Mouse (Mus musculus) hindbrain, embryonic 10.5 days (tissue): ENCODE results near the gene Mkln1. TPM values are rescaled to one million over a fixed set of nuclear protein-coding genes. Genes with fewer than 3 reads are reported as not detected.
A peak's percentile ranks its signal among the peaks of the same experiment; 100 is the strongest.

ENCODE experiments used
- DNase-seq: peaks from one replicate; pipeline ENCODE4 v3.0.0-alpha.2; 2017; ENCODE audit warnings: low spot score
- H3K27ac ChIP-seq: fragments of 300-500 bp; sonication (generic); 2 replicates; pipeline ENCODE4 v1.5.1; 2016; ENCODE audit warnings: mild to moderate bottlenecking, moderate library complexity
- H3K27me3 ChIP-seq: fragments of 300-500 bp; sonication (generic); 2 replicates; pipeline ENCODE4 v1.6.1; 2016; ENCODE audit warnings: mild to moderate bottlenecking; ENCODE audit not compliant: poor library complexity, insufficient read depth, severe bottlenecking
- H3K36me3 ChIP-seq: fragments of 300-500 bp; sonication (generic); 2 replicates; pipeline ENCODE4 v1.6.1; 2016; ENCODE audit warnings: mild to moderate bottlenecking, moderate library complexity
- H3K4me1 ChIP-seq: fragments of 300-500 bp; sonication (generic); replicated peaks from 2 replicates; pipeline ENCODE4 v1.6.1; 2016; ENCODE audit warnings: mild to moderate bottlenecking
- H3K4me3 ChIP-seq: fragments of 300-500 bp; sonication (generic); 2 replicates; pipeline ENCODE4 v1.5.1; 2016; ENCODE audit warnings: mild to moderate bottlenecking, moderate library complexity
- H3K9me3 ChIP-seq: fragments of 300-500 bp; sonication (generic); 2 replicates; pipeline ENCODE4 v1.6.1; 2016; ENCODE audit warnings: mild to moderate bottlenecking, moderate library complexity
- WGBS: fragments of 180-500 bp; shearing (Covaris S2); methylation state at CpG from one replicate; pipeline ENCODE4 v1.1.7; 2016; 5-methylcytosine and 5-hydroxymethylcytosine counted together
- polyA plus RNA-seq: library from polyadenylated mRNA; unstranded; fragments of >200 nt; fragmentation: Nextera tagmentation; extraction: Ambion mirVana; gene quantifications from 2 replicates; pipeline ENCODE4 v1.2.1, GENCODE M21; 2016

The Mkln1 gene
- polyA plus RNA-seq, 1 experiment from 2014 or later: 201 TPM

DNA sequence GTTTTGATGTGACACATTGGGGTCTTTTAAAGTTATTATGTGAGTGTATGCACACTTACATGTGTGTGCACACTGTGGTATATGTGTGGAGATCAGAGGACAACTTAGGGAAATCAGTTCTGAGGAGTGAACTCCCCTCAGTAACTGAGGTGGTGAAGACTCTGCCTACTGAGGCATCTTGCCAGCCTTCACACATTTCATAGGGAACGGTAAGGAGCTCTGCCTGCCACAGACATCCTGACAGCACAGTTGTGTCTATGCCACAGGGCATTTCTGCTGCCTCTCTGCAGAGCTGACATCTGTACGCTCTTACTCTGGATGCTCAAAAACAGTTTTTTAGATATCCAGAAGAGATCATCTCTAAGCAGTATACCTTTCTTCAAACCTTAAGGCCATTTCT is 97.7 kb downstream of the Mkln1 start:
- Histone ChIP-seq H3K27me3 (no peaks in the 10 kb centered on the region), H3K27ac (no peak overlapping the region), H3K4me1 (0 out of 2 replicates have a peak, but pooled peaks cover 3% of the 10 kb centered on the region), H3K36me3 (peaks cover 54% of the 10 kb centered on the region), H3K9me3 (no peaks in the 10 kb centered on the region), H3K4me3 (no peak overlapping the region)
- WGBS: 92% methylated on average over 2 of the region's 2 CpGs
- DNase-seq: no peak

DNA sequence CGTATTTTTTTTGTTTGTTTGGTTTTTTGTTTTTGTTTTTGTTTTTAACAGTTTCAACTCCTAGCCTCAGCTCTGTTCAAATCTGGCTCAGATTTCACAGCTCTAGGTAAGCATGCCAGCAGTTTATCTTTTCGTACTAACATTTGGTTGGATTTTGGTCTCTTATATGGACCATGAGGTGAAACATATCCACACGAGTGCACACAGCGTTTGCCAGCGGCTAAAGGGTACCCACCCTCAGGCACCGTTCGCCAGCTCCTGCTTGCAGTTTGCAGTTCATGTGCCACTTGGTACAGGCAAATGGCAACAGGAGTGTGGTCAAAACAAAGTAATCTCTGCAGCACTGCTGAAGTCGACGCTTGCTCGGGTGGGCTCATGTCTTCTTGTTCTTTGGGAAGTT is 101.3 kb downstream of the Mkln1 start:
- no peak for DNase-seq

DNA sequence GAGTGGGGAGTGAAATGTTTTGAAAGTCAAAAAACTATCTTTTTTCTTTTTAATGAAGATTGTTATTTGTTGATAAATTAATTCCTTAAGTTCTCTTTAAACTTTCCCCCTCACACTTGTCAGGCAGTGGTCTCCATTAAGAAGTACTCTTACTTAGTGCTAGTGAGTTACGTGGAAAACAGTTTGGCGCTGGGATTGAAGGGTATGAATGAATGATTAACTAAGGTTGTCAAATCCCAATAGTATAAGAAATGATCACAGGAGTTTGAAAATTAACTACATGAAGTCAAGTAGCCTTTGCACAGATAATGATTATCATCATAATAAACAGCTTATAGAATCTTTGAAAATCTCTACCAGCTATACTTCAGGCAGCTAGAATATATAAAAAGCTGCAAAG is 101.7 kb downstream of the Mkln1 start:
- no peak for DNase-seq
- no peaks in the 10 kb centered on the region for H3K27me3 ChIP-seq
- H3K27ac ChIP-seq: no peak overlapping the region
- peaks cover 62% of the 10 kb centered on the region for H3K36me3 ChIP-seq
- H3K4me1 ChIP-seq: 0 out of 2 replicates have a peak, but pooled peaks cover 3% of the 10 kb centered on the region
- H3K9me3 ChIP-seq: no peaks in the 10 kb centered on the region
- H3K4me3 ChIP-seq: no peak overlapping the region
- 86% methylated on average over 2 of the region's 2 CpGs for WGBS

More for the DNA sequence above, 101.3 kb downstream of the Mkln1 start:
- H3K36me3 ChIP-seq: peaks cover 63% of the 10 kb centered on the region
- no peaks in the 10 kb centered on the region for H3K9me3 ChIP-seq
- no peak overlapping the region for H3K4me3 ChIP-seq
- H3K4me1 ChIP-seq: 0 out of 2 replicates have a peak, but pooled peaks cover 3% of the 10 kb centered on the region
- H3K27me3 ChIP-seq: no peaks in the 10 kb centered on the region
- WGBS: 91% methylated on average over 10 of the region's 10 CpGs
- H3K27ac ChIP-seq: no peak overlapping the region

DNA sequence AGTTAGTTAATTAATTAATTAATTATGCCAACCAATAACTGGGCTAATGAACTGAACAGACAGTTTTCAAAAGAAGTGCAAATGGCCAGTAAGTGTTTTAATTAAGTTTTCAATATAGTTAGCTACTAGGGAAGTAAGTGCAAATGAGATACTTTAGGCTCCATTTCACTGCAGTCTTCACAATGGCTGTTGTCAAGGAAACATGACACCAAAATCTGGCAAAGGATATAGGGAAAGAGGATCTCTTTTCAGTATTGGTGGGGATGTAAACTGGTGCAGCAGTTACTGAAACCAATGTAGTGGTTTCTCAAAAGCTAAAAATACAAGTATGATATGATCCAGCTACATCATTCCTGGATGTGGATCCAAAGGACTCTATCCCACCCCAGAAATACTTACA is 102.2 kb downstream of the Mkln1 start:
- Histone ChIP-seq H3K9me3 (no peaks in the 10 kb centered on the region), H3K36me3 (peaks cover 62% of the 10 kb centered on the region), H3K27me3 (no peaks in the 10 kb centered on the region), H3K4me3 (no peak overlapping the region), H3K4me1 (0 out of 2 replicates have a peak, but pooled peaks cover 3% of the 10 kb centered on the region), H3K27ac (no peak overlapping the region)
- DNase-seq: no peak

DNA sequence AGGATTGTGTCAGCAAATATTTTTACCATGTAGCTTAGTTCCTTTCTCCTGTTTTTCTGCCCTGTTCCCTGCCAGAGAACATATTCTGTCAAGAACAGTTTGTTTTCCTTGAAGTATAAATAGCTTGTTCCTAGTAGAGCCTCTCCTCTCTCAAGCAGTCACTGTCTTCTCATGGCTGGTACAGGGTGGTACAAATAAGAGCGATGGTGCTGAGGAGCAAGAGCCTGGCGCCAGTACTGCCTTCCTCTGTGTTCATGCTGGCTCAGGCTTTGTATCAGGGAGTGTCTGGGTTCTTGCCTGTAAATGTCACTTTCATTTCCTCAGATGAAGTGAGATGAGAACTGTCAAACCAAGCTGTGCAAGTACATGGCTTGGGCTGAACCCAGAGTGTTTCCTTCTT is 104.1 kb downstream of the Mkln1 start:
- 96% methylated on average over 2 of the region's 2 CpGs for WGBS
- no peak for DNase-seq
- H3K4me1 ChIP-seq: 0 out of 2 replicates have a peak, but pooled peaks cover 3% of the 10 kb centered on the region
- no peak overlapping the region for H3K27ac ChIP-seq
- H3K4me3 ChIP-seq: no peak overlapping the region
- H3K36me3 ChIP-seq: peaks cover 48% of the 10 kb centered on the region
- H3K9me3 ChIP-seq: no peaks in the 10 kb centered on the region
- no peaks in the 10 kb centered on the region for H3K27me3 ChIP-seq

DNA sequence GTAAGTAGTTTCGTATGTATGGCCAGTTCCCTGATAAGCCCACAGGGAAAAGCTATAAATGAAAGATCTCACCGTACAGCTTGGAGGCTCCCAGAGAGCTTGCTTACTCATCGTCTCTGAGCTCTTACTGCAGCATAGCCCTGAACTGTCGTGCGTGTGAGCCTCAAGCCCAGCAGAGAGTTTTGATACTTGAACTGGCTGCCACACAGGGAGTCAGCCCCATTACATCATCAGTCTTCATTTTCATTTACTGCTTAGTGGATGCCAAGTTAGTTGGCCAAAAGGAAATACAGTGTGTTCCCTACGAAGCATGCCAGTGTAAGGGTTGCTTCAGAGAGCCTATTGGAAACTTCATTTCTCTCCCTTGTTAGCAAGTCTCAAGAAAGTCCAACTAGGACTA is 115.2 kb downstream of the Mkln1 start:
- WGBS: 87% methylated on average over 6 of the region's 6 CpGs
- peaks cover 5% of the 10 kb centered on the region for H3K36me3 ChIP-seq
- H3K4me3 ChIP-seq: no peak overlapping the region
- no peak for DNase-seq
- H3K4me1 ChIP-seq: 0 out of 2 replicates have a peak, but pooled peaks cover 11% of the 10 kb centered on the region
- no peak overlapping the region for H3K27ac ChIP-seq
- H3K9me3 ChIP-seq: no peaks in the 10 kb centered on the region
- no peaks in the 10 kb centered on the region for H3K27me3 ChIP-seq

DNA sequence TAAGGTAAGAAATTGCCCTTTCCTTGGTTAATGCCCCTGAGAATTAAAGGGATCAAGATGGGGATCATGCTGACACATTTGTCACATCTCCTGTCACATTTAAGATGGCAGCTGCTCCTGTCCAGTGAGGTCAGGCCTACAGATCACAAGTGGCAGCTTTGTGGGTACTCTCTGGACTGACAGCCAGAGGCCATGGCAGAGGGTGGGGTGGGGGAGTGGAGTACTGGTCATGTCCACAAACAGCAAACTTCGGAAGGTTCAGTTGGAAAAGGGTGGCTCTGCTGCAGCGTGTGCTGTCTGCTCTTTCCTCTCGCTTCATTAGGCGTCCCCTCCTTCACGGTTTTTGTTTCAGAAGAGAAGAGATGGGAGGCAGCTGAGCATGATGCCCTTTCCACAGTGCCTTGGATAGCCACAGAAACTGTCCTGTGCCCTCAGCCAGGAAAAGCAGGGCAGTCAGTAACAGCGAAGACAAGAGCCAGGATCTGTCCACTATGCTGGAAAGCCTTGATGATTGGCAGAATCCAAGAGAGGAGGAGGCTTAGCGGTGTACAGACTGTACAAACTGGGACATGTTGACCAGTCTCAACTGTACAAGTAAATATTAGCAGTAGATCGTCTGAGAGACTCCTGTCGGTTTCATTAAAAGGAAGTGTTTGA is 119.3 kb downstream of the Mkln1 start:
- Histone ChIP-seq H3K9me3 (no peaks in the 10 kb centered on the region), H3K4me1 (0 out of 2 replicates have a peak, but pooled peaks cover 11% of the 10 kb centered on the region), H3K27ac (no peak overlapping the region), H3K4me3 (no peak overlapping the region), H3K27me3 (no peaks in the 10 kb centered on the region), H3K36me3 (peaks cover 29% of the 10 kb centered on the region)
- no peak for DNase-seq
- 78% methylated on average over 9 of the region's 9 CpGs for WGBS

DNA sequence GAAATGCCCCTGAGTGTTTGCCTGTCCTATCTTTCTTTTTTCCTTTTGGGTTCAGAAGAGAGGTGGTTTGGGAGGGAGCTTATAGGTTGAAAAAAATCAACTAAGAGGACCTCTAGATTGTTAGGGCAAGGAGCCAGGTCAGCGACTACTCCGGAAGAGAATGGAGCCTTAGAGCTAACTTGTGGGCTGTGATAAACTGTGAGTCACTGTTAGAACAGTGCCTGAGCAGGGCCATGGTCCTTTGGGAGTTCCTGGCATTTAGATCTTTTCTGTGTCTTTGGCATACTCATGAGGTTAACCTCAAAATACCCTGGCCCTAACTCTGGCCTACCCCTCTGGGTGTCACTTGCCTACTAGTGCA is 119.8 kb downstream of the Mkln1 start:
- peaks cover 32% of the 10 kb centered on the region for H3K36me3 ChIP-seq
- no peak for DNase-seq
- H3K9me3 ChIP-seq: no peaks in the 10 kb centered on the region
- no peak overlapping the region for H3K4me3 ChIP-seq
- no peaks in the 10 kb centered on the region for H3K27me3 ChIP-seq
- H3K27ac ChIP-seq: no peak overlapping the region
- H3K4me1 ChIP-seq: 0 out of 2 replicates have a peak, but pooled peaks cover 11% of the 10 kb centered on the region
- 84% methylated on average over 2 of the region's 2 CpGs for WGBS

DNA sequence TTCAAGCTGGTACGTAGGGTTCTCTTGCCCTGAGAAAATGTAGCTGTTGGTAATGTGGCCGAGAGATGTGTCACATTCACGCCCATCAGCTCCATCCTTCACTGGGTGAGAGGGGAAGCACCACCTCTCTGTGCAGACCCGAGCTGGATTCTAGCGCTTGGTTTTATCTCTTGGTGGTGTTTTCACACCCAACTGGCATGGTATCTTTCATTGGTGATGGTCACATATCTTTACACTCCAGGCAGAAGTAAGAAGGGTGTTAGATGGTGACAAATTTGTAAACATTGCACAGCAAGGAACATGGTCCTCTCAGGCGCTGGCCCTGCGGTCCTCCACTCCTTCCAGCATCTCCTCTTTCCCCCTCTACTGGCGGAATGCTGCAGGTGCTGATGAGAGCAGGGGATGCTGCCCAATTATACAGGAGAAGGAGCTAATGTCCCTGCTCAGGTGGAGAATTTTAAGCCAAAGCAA is 120.5 kb downstream of the Mkln1 start:
- Histone ChIP-seq H3K9me3 (no peaks in the 10 kb centered on the region), H3K4me3 (no peak overlapping the region), H3K27me3 (no peaks in the 10 kb centered on the region), H3K36me3 (peaks cover 38% of the 10 kb centered on the region), H3K4me1 (0 out of 2 replicates have a peak, but pooled peaks cover 11% of the 10 kb centered on the region), H3K27ac (no peak overlapping the region)
- DNase-seq: peak; percentile 26
- WGBS: 72% methylated on average over 8 of the region's 8 CpGs

DNA sequence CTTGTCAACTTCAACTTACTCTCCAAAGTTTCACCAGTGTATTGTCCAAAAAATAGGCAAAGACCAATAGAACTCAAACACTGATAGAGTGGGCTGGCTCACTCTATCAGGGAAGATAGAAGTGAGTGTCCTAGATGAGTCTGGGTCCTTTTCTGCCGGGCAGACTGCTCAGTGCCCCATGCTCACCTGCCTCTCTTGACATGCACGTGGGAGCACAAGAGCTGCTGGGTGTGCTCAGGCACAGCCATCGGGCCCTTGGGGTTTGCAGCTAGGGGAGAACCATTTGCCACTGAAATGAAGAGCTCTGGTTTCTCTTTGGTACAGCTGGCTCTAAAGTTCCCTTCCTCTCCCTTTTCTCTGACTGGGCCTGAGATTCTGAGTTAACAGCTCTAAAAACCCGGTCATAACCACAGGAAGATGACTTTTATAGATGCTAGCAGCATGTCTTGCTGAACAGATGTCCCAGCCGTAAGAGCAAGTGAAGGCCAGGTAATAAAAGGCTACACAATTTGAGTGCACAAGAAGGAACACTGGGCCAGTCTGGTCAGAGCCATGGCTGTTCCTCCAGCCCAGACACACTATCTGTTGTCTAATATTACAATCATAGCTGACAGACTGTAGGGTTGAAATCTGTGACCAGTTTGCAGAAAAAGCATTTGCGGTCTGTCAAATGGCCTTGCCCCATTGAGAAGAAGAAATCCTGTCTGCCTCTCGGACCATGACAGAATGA is 122.1 kb downstream of the Mkln1 start:
- H3K36me3 ChIP-seq: peaks cover 53% of the 10 kb centered on the region
- no peak overlapping the region for H3K4me3 ChIP-seq
- no peak for DNase-seq
- no peaks in the 10 kb centered on the region for H3K9me3 ChIP-seq
- 0 out of 2 replicates have a peak, but pooled peaks cover 11% of the 10 kb centered on the region for H3K4me1 ChIP-seq
- no peaks in the 10 kb centered on the region for H3K27me3 ChIP-seq
- 86% methylated on average over 7 of the region's 7 CpGs for WGBS
- no peak overlapping the region for H3K27ac ChIP-seq

DNA sequence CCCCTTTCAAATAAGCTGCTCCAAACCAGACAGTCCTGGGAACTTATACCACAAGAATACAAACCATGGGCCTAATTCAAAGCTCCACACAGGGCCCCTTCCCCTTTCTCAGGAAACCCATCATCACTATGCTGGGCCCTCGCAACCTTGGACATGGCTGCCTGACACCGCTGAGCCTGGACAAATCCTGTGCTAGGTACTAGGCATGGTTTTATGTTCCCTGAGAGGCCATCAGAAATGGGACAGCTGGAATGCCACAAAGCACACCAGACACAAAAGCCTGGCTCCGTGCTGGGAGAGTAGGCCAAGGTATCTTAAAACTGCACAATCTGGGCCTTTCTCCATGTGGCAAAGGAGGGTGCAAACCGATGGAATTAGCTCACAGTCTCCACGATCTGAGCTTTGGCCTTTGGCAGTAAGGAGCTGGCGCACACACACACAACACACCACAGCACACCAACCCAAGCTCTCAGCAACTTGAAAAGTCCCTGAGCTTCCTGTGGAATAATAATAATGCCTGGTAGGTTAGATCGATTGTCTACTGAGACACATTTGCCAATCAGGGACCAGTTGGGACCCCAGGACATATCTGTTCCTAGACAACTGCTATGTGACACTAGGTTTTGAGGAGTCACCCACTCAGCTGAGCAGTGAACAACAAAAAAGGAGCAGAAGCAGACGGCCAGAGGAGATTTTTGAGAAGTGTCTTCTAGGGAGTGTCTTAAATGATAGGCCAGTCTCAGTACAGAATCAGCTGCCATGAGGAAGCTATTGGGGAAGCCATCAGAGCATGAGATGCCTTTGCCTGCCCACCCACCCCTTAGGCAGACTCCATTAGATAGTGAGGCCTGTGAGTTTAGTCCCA is 123.2 kb downstream of the Mkln1 start:
- 0 out of 2 replicates have a peak, but pooled peaks cover 11% of the 10 kb centered on the region for H3K4me1 ChIP-seq
- no peak for DNase-seq
- no peaks in the 10 kb centered on the region for H3K9me3 ChIP-seq
- no peak overlapping the region for H3K4me3 ChIP-seq
- H3K27ac ChIP-seq: no peak overlapping the region
- whole genome bisulfite sequencing: 93% methylated on average over 8 of the region's 8 CpGs
- H3K36me3 ChIP-seq: peaks cover 64% of the 10 kb centered on the region
- H3K27me3 ChIP-seq: no peaks in the 10 kb centered on the region

DNA sequence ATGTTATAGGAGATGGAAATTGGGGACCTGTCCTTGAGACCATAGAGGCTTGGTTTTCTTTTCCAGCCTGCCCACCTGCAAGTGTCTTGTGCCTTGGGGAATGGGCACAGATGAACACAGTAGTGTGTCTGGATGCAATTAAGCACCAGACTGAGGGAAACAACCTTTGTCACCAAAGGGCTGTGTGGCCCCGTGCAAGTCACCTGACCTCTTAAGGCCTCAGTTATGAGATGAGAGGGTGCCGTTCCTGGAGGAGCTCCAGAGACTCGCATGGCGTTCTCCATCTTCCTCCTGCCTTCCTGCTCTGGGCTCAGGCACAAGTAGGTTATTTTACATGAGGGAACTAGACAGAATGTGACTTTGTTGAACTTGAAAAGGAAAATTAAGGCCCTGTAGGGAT is 123.9 kb downstream of the Mkln1 start:
- H3K27ac ChIP-seq: no peak overlapping the region
- no peak for DNase-seq
- WGBS: 83% methylated on average over 4 of the region's 4 CpGs
- no peaks in the 10 kb centered on the region for H3K9me3 ChIP-seq
- H3K27me3 ChIP-seq: no peaks in the 10 kb centered on the region
- H3K36me3 ChIP-seq: peaks cover 71% of the 10 kb centered on the region
- 0 out of 2 replicates have a peak, but pooled peaks cover 6% of the 10 kb centered on the region for H3K4me1 ChIP-seq
- H3K4me3 ChIP-seq: no peak overlapping the region
